Comparison of ENCODE assay signal across 21 mouse cellular contexts in genomic region chr14:27629369-27630012, GRCm38 (mm10). TPM values are rescaled to one million over a fixed set of nuclear protein-coding genes. Genes with fewer than 3 reads are reported as not detected.
DNase-seq lines count a peak whose midpoint lies in the region; ATAC-seq and TF ChIP-seq lines count a peak whose summit lies in the region.
"Had no signal": no experiment of that assay in that cellular context is flagged by ENCODE, and none has a peak within 500 bp of the region (broad histone marks: within the 10 kb centered on the region; RNA-seq: fewer than 3 reads in every experiment).

No protein-coding gene starts in this region.

- WGBS in hindbrain, embryonic 12.5 days: 49% methylated on average over 5 of the region's 5 CpGs
- WGBS in midbrain, embryonic 12.5 days: 45% methylated on average over 5 of the region's 5 CpGs
- WGBS in neural tube, embryonic 15.5 days: 32% methylated on average over 5 of the region's 5 CpGs
- 74% methylated on average over 5 of the region's 5 CpGs for WGBS in heart, embryonic 12.5 days

- intact Hi-C loops in left cerebral cortex, postnatal 4 days (cut with DNase I): loop anchor here (10.0 kb wide), 1 partner anchor 105 kb away; no protein-coding TSS in a partner anchor
- intact Hi-C loops in left cerebral cortex, adult 2 months (cut with DNase I): loop anchor here (2.0 kb wide), 1 partner anchor 29 kb away; no protein-coding TSS in a partner anchor
- intact Hi-C loops in gastrocnemius, postnatal 14 days (cut with DNase I; ENCODE audit: low total_unique reads): no loop called here

- TF ChIP-seq CTCF in left cerebral cortex, adult 2 months (IDR thresholded peaks at IDR 0.05): no peak

- H3K27ac ChIP-seq in left cerebral cortex, adult 2 months: no peak overlapping the region
- no peak overlapping the region for H3K27ac ChIP-seq in hindbrain, embryonic 12.5 days
- H3K27ac ChIP-seq in midbrain, embryonic 12.5 days (replicated peaks): no peak overlapping the region
- peak overlapping the region; percentile 35; the same call in 1 of the 2 replicates for H3K27ac ChIP-seq in neural tube, embryonic 15.5 days (replicated peaks)
- H3K27ac ChIP-seq in heart, embryonic 12.5 days (ENCODE audit: poor library complexity, severe bottlenecking): no peak overlapping the region
- H3K27ac ChIP-seq: embryonic facial prominence, embryonic 15.5 days; heart, embryonic 13.5 days; limb, embryonic 12.5 days; liver, embryonic 14.5 days; stomach, embryonic 15.5 days had no signal

- peak; percentile 43; the same call in 1 of the 2 replicates for ATAC-seq in hindbrain, embryonic 12.5 days (ENCODE audit: low FRiP score)
- ATAC-seq in midbrain, embryonic 12.5 days (ENCODE audit: low FRiP score, low read depth): peak; percentile 38
- ATAC-seq in neural tube, embryonic 15.5 days (ENCODE audit: low FRiP score): peak; percentile 61; the same call in 1 of the 2 replicates
- ATAC-seq in heart, embryonic 12.5 days (ENCODE audit: insufficient number of reproducible peaks, low FRiP score): no peak
- ATAC-seq: activated CD4-positive, CD25-positive, alpha-beta regulatory T cell, adult 4 months; CD4-positive, CD25-positive, alpha-beta regulatory T cell, adult 4 months; lung, postnatal 0 days had no signal

- no peak overlapping the region for H3K4me2 ChIP-seq in hindbrain, embryonic 12.5 days (replicated peaks)
- no peak overlapping the region; the same call in 1 of the 2 replicates for H3K4me2 ChIP-seq in midbrain, embryonic 12.5 days (replicated peaks)
- H3K4me2 ChIP-seq in neural tube, embryonic 15.5 days: no peak overlapping the region
- H3K4me2 ChIP-seq in heart, embryonic 12.5 days: no peak overlapping the region
- H3K4me2 ChIP-seq: embryonic facial prominence, embryonic 15.5 days; heart, embryonic 13.5 days; limb, embryonic 12.5 days; stomach, embryonic 15.5 days had no signal

- 0 out of 2 replicates have a peak, but pooled peaks cover 2% of the 10 kb centered on the region for H3K27me3 ChIP-seq in hindbrain, embryonic 12.5 days
- H3K27me3 ChIP-seq in midbrain, embryonic 12.5 days: no peaks in the 10 kb centered on the region
- H3K27me3 ChIP-seq in neural tube, embryonic 15.5 days (replicated peaks): no peaks in the 10 kb centered on the region
- peaks cover 1% of the 10 kb centered on the region; the same call in 1 of the 2 replicates for H3K27me3 ChIP-seq in heart, embryonic 12.5 days (replicated peaks)
- H3K27me3 ChIP-seq: embryonic facial prominence, embryonic 15.5 days; stomach, embryonic 15.5 days had no signal

- H3K9ac ChIP-seq in hindbrain, embryonic 12.5 days: no peak overlapping the region
- H3K9ac ChIP-seq in midbrain, embryonic 12.5 days (replicated peaks): no peak overlapping the region
- no peak overlapping the region for H3K9ac ChIP-seq in neural tube, embryonic 15.5 days (replicated peaks)
- no peak overlapping the region for H3K9ac ChIP-seq in heart, embryonic 12.5 days
- H3K9ac ChIP-seq: embryonic facial prominence, embryonic 15.5 days; heart, embryonic 13.5 days; limb, embryonic 12.5 days; liver, embryonic 14.5 days; stomach, embryonic 15.5 days had no signal

- peak; percentile 6 for DNase-seq in left cerebral cortex, postnatal 4 days
- no peak for DNase-seq in left cerebral cortex, adult 2 months (ENCODE audit: extremely low spot score in 1 of 2, low spot score in 2 of 2)
- DNase-seq in gastrocnemius, postnatal 14 days: no peak
- DNase-seq: cerebellum, adult 11-12 months; gastrocnemius, postnatal 10 days; kidney, adult 2 months; spleen, adult 18-20 months had no signal

- no peaks in the 10 kb centered on the region for H3K9me3 ChIP-seq in hindbrain, embryonic 12.5 days (replicated peaks)
- no peaks in the 10 kb centered on the region for H3K9me3 ChIP-seq in midbrain, embryonic 12.5 days
- H3K9me3 ChIP-seq in neural tube, embryonic 15.5 days (replicated peaks): no peaks in the 10 kb centered on the region
- H3K9me3 ChIP-seq in heart, embryonic 12.5 days (replicated peaks): no peaks in the 10 kb centered on the region
- H3K9me3 ChIP-seq: embryonic facial prominence, embryonic 15.5 days; heart, embryonic 13.5 days; limb, embryonic 12.5 days; megakaryocyte, embryonic 14.5 days; stomach, embryonic 15.5 days had no signal

- no peak overlapping the region for H3K4me3 ChIP-seq in left cerebral cortex, adult 2 months
- H3K4me3 ChIP-seq in hindbrain, embryonic 12.5 days: no peak overlapping the region
- H3K4me3 ChIP-seq in midbrain, embryonic 12.5 days: no peak overlapping the region
- no peak overlapping the region for H3K4me3 ChIP-seq in neural tube, embryonic 15.5 days (replicated peaks)
- H3K4me3 ChIP-seq in heart, embryonic 12.5 days: no peak overlapping the region
- H3K4me3 ChIP-seq: embryonic facial prominence, embryonic 15.5 days; heart, embryonic 13.5 days; limb, embryonic 12.5 days; megakaryocyte, embryonic 14.5 days; stomach, embryonic 15.5 days had no signal

- H3K36me3 ChIP-seq in hindbrain, embryonic 12.5 days: no peaks in the 10 kb centered on the region
- no peaks in the 10 kb centered on the region for H3K36me3 ChIP-seq in midbrain, embryonic 12.5 days
- 0 out of 2 replicates have a peak, but pooled peaks cover 2% of the 10 kb centered on the region for H3K36me3 ChIP-seq in neural tube, embryonic 15.5 days
- no peaks in the 10 kb centered on the region for H3K36me3 ChIP-seq in heart, embryonic 12.5 days
- H3K36me3 ChIP-seq: embryonic facial prominence, embryonic 15.5 days; heart, embryonic 13.5 days; limb, embryonic 12.5 days; stomach, embryonic 15.5 days had no signal

- peaks cover 21% of the 10 kb centered on the region for H3K4me1 ChIP-seq in hindbrain, embryonic 12.5 days
- H3K4me1 ChIP-seq in midbrain, embryonic 12.5 days: peaks cover 14% of the 10 kb centered on the region; the same call in 1 of the 2 replicates
- H3K4me1 ChIP-seq in neural tube, embryonic 15.5 days: peaks cover 21% of the 10 kb centered on the region
- no peaks in the 10 kb centered on the region for H3K4me1 ChIP-seq in heart, embryonic 12.5 days (replicated peaks)
- H3K4me1 ChIP-seq: embryonic facial prominence, embryonic 15.5 days; heart, embryonic 13.5 days; limb, embryonic 12.5 days; megakaryocyte, embryonic 14.5 days; stomach, embryonic 15.5 days had no signal

RNA-seq across cellular contexts. Expression of gene Erc2, which starts 7.3 kb away (rescaled TPM):
- total RNA-seq in left cerebral cortex, postnatal 4 days (2021): 100 to 1,000 TPM; 211 to 222 TPM
- 100 to 1,000 TPM; 203 to 224 TPM for total RNA-seq in left cerebral cortex, adult 2 months (2021)
- 36.0 and 39.4 TPM in 2 replicates for polyA plus RNA-seq in hindbrain, embryonic 12.5 days (2016; fragmentation: Nextera tagmentation; extraction: Ambion mirVana)
- 36.0 and 39.8 TPM in 2 replicates for polyA plus RNA-seq in midbrain, embryonic 12.5 days (2016; fragmentation: Nextera tagmentation; extraction: Ambion mirVana)
- 61.8 and 80.3 TPM in 2 replicates for polyA plus RNA-seq in neural tube, embryonic 15.5 days (2015; fragmentation: Nextera tagmentation; extraction: Ambion mirVana)
- total RNA-seq in gastrocnemius, postnatal 14 days (2021): under 1 TPM; 0.38 to 0.86 TPM
- polyA plus RNA-seq in heart, embryonic 12.5 days (2016; fragmentation: Nextera tagmentation; extraction: Ambion mirVana): 3.9 and 4.3 TPM in 2 replicates
- total RNA-seq: hematopoietic stem cell, adult 5-6 weeks had no signal
